8 mouse cellular contexts compared by ENCODE assay signal in the genomic region with DNA sequence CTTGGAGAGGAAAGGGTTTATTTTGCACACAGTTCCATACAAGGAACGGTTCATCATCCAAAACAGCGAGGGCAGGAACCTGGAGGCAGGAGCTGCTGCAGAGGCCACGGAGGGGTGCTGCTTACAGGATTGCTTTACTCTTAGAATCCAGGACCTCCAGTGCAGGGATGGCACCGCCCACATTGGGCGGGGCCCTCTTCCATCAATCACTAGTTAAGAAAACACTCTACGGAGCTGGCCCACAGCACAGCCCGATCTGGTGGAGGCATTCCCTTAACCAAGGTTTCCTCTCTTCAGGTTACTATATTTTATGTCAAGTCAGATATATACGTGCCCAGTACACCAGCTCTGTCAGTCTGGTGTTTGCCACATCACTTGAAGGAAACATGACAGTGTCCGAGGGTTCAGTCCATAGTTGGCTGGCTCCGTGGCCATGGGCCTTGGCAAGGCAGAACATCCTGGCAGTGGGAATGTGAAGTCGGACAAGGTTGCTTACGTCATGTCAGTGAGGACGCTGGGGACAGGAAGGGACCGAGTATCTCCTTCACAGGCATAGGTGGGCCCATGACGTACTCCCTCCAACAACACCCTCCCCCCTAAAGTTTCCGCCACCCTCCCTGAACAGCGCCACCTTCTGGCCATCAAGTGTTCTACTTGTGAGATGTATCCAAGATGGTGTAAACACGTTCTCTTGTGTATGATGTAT. TPM values are rescaled to one million over a fixed set of nuclear protein-coding genes. Genes with fewer than 3 reads are reported as not detected.
DNase-seq lines count a peak whose midpoint lies in the region; ATAC-seq and TF ChIP-seq lines count a peak whose summit lies in the region.

No protein-coding gene starts in this region.

- 10% methylated on average over 18 of the region's 18 CpGs for WGBS in heart, postnatal 0 days
- WGBS in midbrain, embryonic 12.5 days, result 13% methylated on average over 18 of the region's 18 CpGs

- H3K9me3 ChIP-seq in heart, postnatal 0 days (replicated peaks; ENCODE audit: control insufficient read depth, low read length), result no peaks in the 10 kb centered on the region
- H3K9me3 ChIP-seq in midbrain, embryonic 12.5 days, result no peaks in the 10 kb centered on the region

- TF ChIP-seq EP300 in heart, postnatal 0 days (IDR thresholded peaks at IDR 0.05; ENCODE audit: low read depth), result no peak

- no peak overlapping the region for H3K4me3 ChIP-seq in heart, postnatal 0 days (ENCODE audit: low read depth, low read length)
- H3K4me3 ChIP-seq in midbrain, embryonic 12.5 days, result 0 out of 2 replicates have a peak overlapping the region, but pooled peaks have one; percentile 6

- intact Hi-C loops in left cerebral cortex, postnatal 25 days (cut with DNase I), result no loop called here

- no peaks in the 10 kb centered on the region for H3K27me3 ChIP-seq in heart, postnatal 0 days (ENCODE audit: control insufficient read depth, insufficient read depth, low read length)
- H3K27me3 ChIP-seq in midbrain, embryonic 12.5 days, result no peaks in the 10 kb centered on the region

- H3K4me2 ChIP-seq in heart, postnatal 0 days (ENCODE audit: low read depth, low read length), result peak overlapping the region; percentile 44
- peak overlapping the region; percentile 27 for H3K4me2 ChIP-seq in midbrain, embryonic 12.5 days (replicated peaks)

- no peak overlapping the region for H3K9ac ChIP-seq in heart, postnatal 0 days (replicated peaks; ENCODE audit: low read depth, low read length)
- no peak overlapping the region for H3K9ac ChIP-seq in midbrain, embryonic 12.5 days (replicated peaks)

- peaks cover 6% of the 10 kb centered on the region; the same call in 1 of the 2 replicates for H3K4me1 ChIP-seq in heart, postnatal 0 days (ENCODE audit: control insufficient read depth, insufficient read depth)
- H3K4me1 ChIP-seq in midbrain, embryonic 12.5 days, result peaks cover 14% of the 10 kb centered on the region; the same call in 1 of the 2 replicates

- peak; percentile 40 for ATAC-seq in common myeloid progenitor, adult 5-6 weeks (replicated peaks; ENCODE audit: low read depth, poor library complexity, severe bottlenecking)
- peak; percentile 53; the same call in 1 of the 2 replicates for ATAC-seq in heart, postnatal 0 days (ENCODE audit: insufficient read depth, low read depth)
- ATAC-seq in midbrain, embryonic 12.5 days (ENCODE audit: low FRiP score, low read depth), result no peak

- no peak overlapping the region for H3K27ac ChIP-seq in heart, postnatal 0 days (ENCODE audit: low read depth)
- no peak overlapping the region for H3K27ac ChIP-seq in midbrain, embryonic 12.5 days (replicated peaks)

- peak; percentile 57 for TF ChIP-seq CTCF in heart, postnatal 0 days (IDR thresholded peaks at IDR 0.05; ENCODE audit: low read depth)

- no peaks in the 10 kb centered on the region for H3K36me3 ChIP-seq in heart, postnatal 0 days (replicated peaks; ENCODE audit: control insufficient read depth, insufficient read depth, low read length)
- no peaks in the 10 kb centered on the region for H3K36me3 ChIP-seq in midbrain, embryonic 12.5 days

- peak; percentile 67 for DNase-seq in thymus, postnatal 0 days (ENCODE audit: low spot score)
- no peak for DNase-seq in thymus, postnatal 25 days
- peak; percentile 63 for DNase-seq in heart, postnatal 0 days (ENCODE audit: low spot score)
- DNase-seq in kidney, postnatal 36 days, result peak; percentile 32 to 54
- no peak for DNase-seq in layer of hippocampus, adult 8-10 months (ENCODE audit: low spot score in 2 of 2)
- DNase-seq in left cerebral cortex, postnatal 25 days (ENCODE audit: low spot score in 2 of 2), result no peak

RNA-seq across cellular contexts. Expression of a gene that starts 12.1 kb away (rescaled TPM):
- 0.91 and 0.99 TPM in 2 replicates for polyA plus RNA-seq in thymus, postnatal 0 days (2015; fragmentation: Nextera tagmentation; extraction: Ambion mirVana)
- total RNA-seq in common myeloid progenitor, adult 5-6 weeks (2017), result not detected in 2 replicates
- total RNA-seq in heart, postnatal 0 days (2014; rRNA removed; ENCODE audit: low replicate concordance), result 44.1 and 55.0 TPM in 2 replicates
- 21.0 and 22.4 TPM in 2 replicates for polyA plus RNA-seq in heart, postnatal 0 days (2015; fragmentation: Nextera tagmentation; extraction: Ambion mirVana)
- polyA plus RNA-seq in midbrain, embryonic 12.5 days (2016; fragmentation: Nextera tagmentation; extraction: Ambion mirVana), result 2.4 and 3.1 TPM in 2 replicates
- 1 to 10 TPM; 5.9 to 7.8 (median 7.0) TPM for total RNA-seq in layer of hippocampus, adult 8-10 months (2022)
- total RNA-seq in left cerebral cortex, postnatal 25 days (2021), result 10 to 100 TPM in 1 of 2 experiments, 1 to 10 TPM in 1; 8.6 to 10.8 TPM

RNA-seq across cellular contexts. Expression of a gene that starts 21.5 kb away (rescaled TPM):
- 0.27 and 0.29 TPM in 2 replicates for polyA plus RNA-seq in thymus, postnatal 0 days (2015; fragmentation: Nextera tagmentation; extraction: Ambion mirVana)
- not detected in 2 replicates for total RNA-seq in common myeloid progenitor, adult 5-6 weeks (2017)
- not detected in 2 replicates for total RNA-seq in heart, postnatal 0 days (2014; rRNA removed; ENCODE audit: low replicate concordance)
- 0.12 and 0.21 TPM in 2 replicates for polyA plus RNA-seq in heart, postnatal 0 days (2015; fragmentation: Nextera tagmentation; extraction: Ambion mirVana)
- polyA plus RNA-seq in midbrain, embryonic 12.5 days (2016; fragmentation: Nextera tagmentation; extraction: Ambion mirVana), result 0.47 and 0.64 TPM in 2 replicates
- 1 to 10 TPM; 1.9 to 2.4 (median 2.2) TPM for total RNA-seq in layer of hippocampus, adult 8-10 months (2022)
- total RNA-seq in left cerebral cortex, postnatal 25 days (2021), result 1 to 10 TPM; 1.9 to 2.1 TPM

RNA-seq across cellular contexts. Expression of a gene that starts 42.8 kb away (rescaled TPM):
- 0.04 and 0.07 TPM in 2 replicates for polyA plus RNA-seq in thymus, postnatal 0 days (2015; fragmentation: Nextera tagmentation; extraction: Ambion mirVana)
- total RNA-seq in common myeloid progenitor, adult 5-6 weeks (2017), result not detected in 2 replicates
- total RNA-seq in heart, postnatal 0 days (2014; rRNA removed; ENCODE audit: low replicate concordance), result not detected in 2 replicates
- polyA plus RNA-seq in heart, postnatal 0 days (2015; fragmentation: Nextera tagmentation; extraction: Ambion mirVana), result 0.04 and 0.10 TPM in 2 replicates
- polyA plus RNA-seq in midbrain, embryonic 12.5 days (2016; fragmentation: Nextera tagmentation; extraction: Ambion mirVana), result 0.26 TPM in 1 of 2 replicates, not detected in the other
- total RNA-seq in layer of hippocampus, adult 8-10 months (2022), result 1 to 10 TPM; 1.7 to 3.8 (median 2.8) TPM
- total RNA-seq in left cerebral cortex, postnatal 25 days (2021), result 1 to 10 TPM; 3.3 to 4.0 TPM

Comparison
In these comparisons a context has a peak if more than half of its experiments do, and no peak if none do; other contexts are left out.
1. DNase-seq: peak in thymus, postnatal 0 days (single experiment), heart, postnatal 0 days (single experiment) and kidney, postnatal 36 days (2 of 2); none in thymus, postnatal 25 days (single experiment), layer of hippocampus, adult 8-10 months (0 of 2) and left cerebral cortex, postnatal 25 days (0 of 2).